24 mouse cellular contexts compared by ENCODE assay signal in genomic region chr3:156791234-156791633, GRCm38 (mm10).
A peak's percentile ranks its signal among the peaks of the same experiment; 100 is the strongest.
DNase-seq lines count a peak whose midpoint lies in the region; ATAC-seq and TF ChIP-seq lines count a peak whose summit lies in the region.
"Had no signal": no experiment of that assay in that cellular context is flagged by ENCODE, and none has a peak within 500 bp of the region (broad histone marks: within the 10 kb centered on the region; RNA-seq: fewer than 3 reads in every experiment).

No protein-coding gene starts in this region.

- TF ChIP-seq CTCF in cerebellum, adult 2 months (IDR thresholded peaks at IDR 0.05; ENCODE audit: borderline replicate concordance, insufficient read depth, low read depth, low read length): no peak
- no peak for TF ChIP-seq CTCF in brain, embryonic 14.5 days (IDR thresholded peaks at IDR 0.05; ENCODE audit: borderline replicate concordance, extremely low read depth, insufficient read depth, insufficient read length)

- no peaks in the 10 kb centered on the region for H3K27me3 ChIP-seq in cerebellum, adult 2 months (ENCODE audit: control insufficient read depth, insufficient read depth, low read length)
- no peaks in the 10 kb centered on the region for H3K27me3 ChIP-seq in forebrain, embryonic 13.5 days
- peaks cover 7% of the 10 kb centered on the region; the same call in 1 of the 2 replicates for H3K27me3 ChIP-seq in forebrain, embryonic 10.5 days (ENCODE audit: poor library complexity, severe bottlenecking)
- H3K27me3 ChIP-seq: limb, embryonic 12.5 days; neural tube, embryonic 12.5 days had no signal

- H3K9ac ChIP-seq in forebrain, embryonic 13.5 days: no peak overlapping the region
- H3K9ac ChIP-seq: limb, embryonic 12.5 days; liver, postnatal 0 days; neural tube, embryonic 12.5 days had no signal

- no peaks in the 10 kb centered on the region for H3K9me3 ChIP-seq in forebrain, embryonic 13.5 days (replicated peaks)
- H3K9me3 ChIP-seq in forebrain, embryonic 10.5 days: no peaks in the 10 kb centered on the region
- H3K9me3 ChIP-seq: limb, embryonic 12.5 days; neural tube, embryonic 12.5 days had no signal

- DNase-seq in cerebellum, adult 2 months: peak in 1 of 2 experiments; percentile 77
- DNase-seq in cerebellum, postnatal 4 days (ENCODE audit: low spot score in 2 of 2): no peak
- no peak for DNase-seq in forebrain, embryonic 10.5 days (ENCODE audit: extremely low spot score, low spot score)
- peak; percentile 24 for DNase-seq in 3T3-L1 (ENCODE audit: low read depth, low spot score)
- peak; percentile 62 for DNase-seq in brain, embryonic 14.5 days (ENCODE audit: low read depth)
- DNase-seq in heart, postnatal 10 days: no peak
- DNase-seq: adrenal gland, adult 2 months; gastrocnemius, postnatal 14 days; heart, adult 11 months; kidney, adult 18-20 months; liver, postnatal 0 days; lung, postnatal 10 days; midbrain, embryonic 14.5 days; right cerebral cortex, adult 18-20 months; right cerebral cortex, postnatal 4 days; thymus, postnatal 14 days had no signal

- no peak overlapping the region for H3K4me2 ChIP-seq in forebrain, embryonic 13.5 days
- H3K4me2 ChIP-seq: heart, embryonic 11.5 days; limb, embryonic 12.5 days; liver, embryonic 11.5 days; neural tube, embryonic 12.5 days had no signal

- H3K36me3 ChIP-seq in forebrain, embryonic 13.5 days (ENCODE audit: poor library complexity, severe bottlenecking): no peaks in the 10 kb centered on the region
- H3K36me3 ChIP-seq in forebrain, embryonic 10.5 days (replicated peaks): no peaks in the 10 kb centered on the region
- H3K36me3 ChIP-seq: limb, embryonic 12.5 days; neural tube, embryonic 12.5 days had no signal

- peak; percentile 58; the same call in 1 of the 2 replicates for ATAC-seq in forebrain, embryonic 13.5 days
- no peak for ATAC-seq in megakaryocyte, adult 5-6 weeks (ENCODE audit: poor library complexity, severe bottlenecking)
- ATAC-seq: CD4-positive, CD25-positive, alpha-beta regulatory T cell, adult 4 months; inflammation-experienced regulatory T-cells, adult 6 months; liver, postnatal 0 days had no signal

- TF ChIP-seq POLR2A in cerebellum, adult 2 months (IDR thresholded peaks at IDR 0.05; ENCODE audit: borderline replicate concordance, insufficient read depth, low read length): no peak
- no peak for TF ChIP-seq POLR2A in brain, embryonic 14.5 days (IDR thresholded peaks at IDR 0.05; ENCODE audit: borderline replicate concordance, extremely low read depth, insufficient read depth, insufficient read length, poor library complexity, severe bottlenecking)

- H3K4me1 ChIP-seq in cerebellum, adult 2 months (ENCODE audit: control insufficient read depth, insufficient read depth, low read length): peaks cover 26% of the 10 kb centered on the region; the same call in 1 of the 2 replicates
- peaks cover 10% of the 10 kb centered on the region for H3K4me1 ChIP-seq in forebrain, embryonic 13.5 days
- peaks cover 29% of the 10 kb centered on the region for H3K4me1 ChIP-seq in forebrain, embryonic 10.5 days
- H3K4me1 ChIP-seq: limb, embryonic 12.5 days; neural tube, embryonic 12.5 days had no signal

- H3K4me3 ChIP-seq in cerebellum, adult 2 months (replicated peaks; ENCODE audit: insufficient read depth, low read depth, low read length): no peak overlapping the region
- no peak overlapping the region for H3K4me3 ChIP-seq in forebrain, embryonic 13.5 days
- H3K4me3 ChIP-seq in forebrain, embryonic 10.5 days: no peak overlapping the region
- H3K4me3 ChIP-seq: limb, embryonic 12.5 days; neural tube, embryonic 12.5 days had no signal

- intact Hi-C loops in heart, postnatal 10 days (cut with DNase I): no loop called here

- H3K27ac ChIP-seq in cerebellum, adult 2 months (ENCODE audit: insufficient read depth, low read length): peak overlapping the region; percentile 43; the same call in 1 of the 2 replicates
- H3K27ac ChIP-seq in forebrain, embryonic 13.5 days: no peak overlapping the region
- no peak overlapping the region for H3K27ac ChIP-seq in forebrain, embryonic 10.5 days
- H3K27ac ChIP-seq: limb, embryonic 12.5 days; neural tube, embryonic 12.5 days had no signal

Comparison
In these comparisons a context has a peak if more than half of its experiments do, and no peak if none do; other contexts are left out.
1. DNase-seq: peak in 3T3-L1 (single experiment) and brain, embryonic 14.5 days (single experiment); none in cerebellum, postnatal 4 days (0 of 2), forebrain, embryonic 10.5 days (single experiment) and heart, postnatal 10 days (0 of 2).